Mouse (Mus musculus) neural tube, embryonic 10.5 days (tissue): ENCODE results near the gene Mrpl33.
"Not testable (repeated sequence)": the region's sequence is repeated elsewhere in the genome, so short reads cannot be mapped to it uniquely, and the experiment has no call there.

ENCODE experiments used
- DNase-seq: peaks from one replicate; pipeline ENCODE4 v3.0.0-alpha.2; 2017; ENCODE audit warnings: low spot score; ENCODE audit errors: extremely low spot score

Mrpl33 gene

GRCm38 (mm10) chr5:31595868-31596267, 867 bp upstream of the Mrpl33 start:
- DNase-seq, result no peak

GRCm38 (mm10) chr5:31597430-31597944, 752 bp downstream of the Mrpl33 start:
- no peak for DNase-seq

- no peak for DNase-seq
Measured at GRCm38 (mm10) chr5:31598121-31598520, 1.4 kb downstream of the Mrpl33 start.

GRCm38 (mm10) chr5:31598579-31598978, 1.8 kb downstream of the Mrpl33 start:
- DNase-seq, result no peak

DNA sequence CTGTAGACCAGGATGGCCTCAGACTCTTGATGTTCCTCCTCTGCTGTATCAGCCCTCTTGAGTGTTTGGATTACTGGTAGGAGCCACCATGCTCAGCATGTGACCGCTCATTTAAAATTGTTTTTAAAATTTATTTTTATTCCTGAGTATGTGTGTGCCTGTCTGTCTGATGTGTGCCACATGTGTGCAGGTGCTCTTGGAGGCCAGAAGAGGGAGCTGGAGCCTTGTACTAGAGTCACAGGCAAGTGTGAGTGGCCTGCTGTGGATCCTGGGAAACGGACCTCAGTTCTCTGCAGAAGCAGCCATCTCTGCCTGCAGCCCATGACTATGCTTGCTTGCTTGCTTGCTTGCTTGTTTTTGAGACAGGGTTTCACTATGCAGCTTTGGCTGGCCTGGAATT, 2.4 kb downstream of the Mrpl33 start:
- no peak for DNase-seq

DNA sequence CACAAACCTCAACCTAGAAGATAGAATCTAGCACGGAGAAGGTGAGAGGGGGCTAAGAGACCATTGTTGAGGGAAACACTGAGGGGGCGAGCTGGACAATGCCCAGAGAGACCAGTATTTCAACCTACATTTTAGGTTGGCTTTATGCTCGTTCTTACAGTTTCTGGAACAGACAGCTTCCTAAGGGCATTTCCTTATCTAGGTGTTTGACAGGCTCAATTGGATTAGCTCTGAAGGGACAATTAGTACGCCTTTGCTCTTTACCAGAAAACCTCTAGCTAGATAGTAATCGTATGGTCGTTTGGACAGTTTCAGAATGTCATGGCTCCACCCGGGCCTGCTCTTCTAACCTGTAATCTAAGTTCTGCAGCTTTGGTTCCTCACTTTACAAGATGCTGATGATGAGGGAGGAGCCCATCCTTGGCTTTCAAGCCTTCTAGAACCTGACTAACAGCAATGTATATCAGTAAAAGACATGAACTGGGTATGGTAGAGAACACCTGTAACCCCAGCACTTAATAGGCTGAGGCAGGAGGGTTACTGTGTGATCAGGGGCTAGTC, 4.5 kb downstream of the Mrpl33 start:
- no peak for DNase-seq

- DNase-seq, result no peak
Measured at GRCm38 (mm10) chr5:31602377-31602776, 5.6 kb downstream of the Mrpl33 start.

GRCm38 (mm10) chr5:31603766-31604165, 7.0 kb downstream of the Mrpl33 start:
- DNase-seq, result no peak

- no peak for DNase-seq
Measured at GRCm38 (mm10) chr5:31606151-31606550, 9.4 kb downstream of the Mrpl33 start.

DNA sequence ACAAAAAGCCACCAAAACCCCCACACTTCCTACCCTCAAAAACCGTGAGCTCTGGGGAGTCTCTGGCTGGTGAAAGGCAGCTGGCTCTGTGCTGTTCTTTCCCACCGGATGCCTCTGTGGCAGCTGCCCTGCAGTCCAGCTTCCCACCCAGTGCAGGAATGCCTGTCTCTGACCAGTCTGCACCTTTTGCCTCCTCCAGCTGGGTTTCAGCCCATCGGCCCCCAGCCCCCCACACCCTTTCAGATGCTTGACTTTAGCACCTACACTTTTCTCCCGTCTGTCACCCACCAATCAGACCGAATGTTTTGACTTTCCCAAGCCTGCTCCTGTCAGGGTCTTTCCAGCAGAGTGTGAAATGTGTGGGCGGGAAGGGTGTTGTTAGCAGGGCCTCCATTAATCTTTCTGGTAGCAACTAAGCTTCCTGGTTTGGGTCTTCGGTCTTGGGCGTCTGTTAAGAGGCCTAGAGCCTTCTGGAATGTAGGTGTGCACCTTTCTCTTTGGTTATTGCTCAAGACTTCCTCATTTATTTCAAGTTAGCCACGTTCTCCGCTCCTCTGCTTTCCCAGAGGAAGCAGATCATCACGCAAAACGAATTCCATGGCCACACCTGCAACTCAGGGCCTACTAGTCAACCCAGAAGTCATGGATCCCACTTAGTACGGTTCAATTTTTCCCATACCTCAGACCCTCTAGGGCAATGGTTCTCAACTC, 13.8 kb downstream of the Mrpl33 start:
- DNase-seq, result no peak

DNA sequence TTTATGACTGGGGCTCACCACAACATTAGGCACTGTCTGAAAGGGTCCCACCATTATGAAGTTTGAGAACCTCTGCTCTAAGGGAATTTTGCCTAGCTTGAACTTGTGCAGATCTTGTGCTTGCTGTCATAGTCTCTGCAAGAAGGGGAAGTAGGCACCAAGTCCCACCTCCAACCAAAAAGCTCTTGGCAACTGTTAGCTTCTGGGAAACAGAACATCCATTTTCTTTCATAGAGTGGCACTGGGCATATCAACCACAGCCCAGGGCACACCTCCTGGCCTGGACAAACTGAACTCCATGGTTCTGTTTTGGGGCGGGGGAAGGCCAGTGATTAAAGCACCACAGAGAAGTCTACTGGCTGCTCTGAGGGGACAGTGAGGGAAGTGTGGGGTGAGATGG, 14.5 kb downstream of the Mrpl33 start:
- no peak for DNase-seq

DNA sequence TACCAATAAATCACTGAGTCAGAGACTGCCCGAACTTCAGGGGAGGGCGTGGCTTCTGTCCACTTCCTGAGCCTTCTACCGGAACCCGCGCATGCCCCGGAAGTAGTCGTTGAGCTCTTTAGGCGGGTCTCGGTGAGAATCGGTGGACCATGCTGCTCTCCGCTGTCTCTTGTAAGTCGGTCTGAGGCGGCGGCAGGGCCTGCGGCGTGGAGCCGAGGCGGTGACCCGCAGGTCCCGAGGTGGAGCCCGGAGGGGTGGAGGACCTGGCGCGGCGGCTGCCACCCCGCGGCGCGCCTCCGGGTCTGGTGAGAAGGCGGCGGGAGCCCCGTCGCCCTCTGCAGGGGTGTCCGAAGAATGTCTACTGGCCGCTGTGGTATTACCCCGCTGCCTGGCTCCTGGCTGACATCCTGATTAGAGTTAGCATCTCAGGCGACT, 17.1 kb downstream of the Mrpl33 start:
- peak; percentile 91 for DNase-seq

DNA sequence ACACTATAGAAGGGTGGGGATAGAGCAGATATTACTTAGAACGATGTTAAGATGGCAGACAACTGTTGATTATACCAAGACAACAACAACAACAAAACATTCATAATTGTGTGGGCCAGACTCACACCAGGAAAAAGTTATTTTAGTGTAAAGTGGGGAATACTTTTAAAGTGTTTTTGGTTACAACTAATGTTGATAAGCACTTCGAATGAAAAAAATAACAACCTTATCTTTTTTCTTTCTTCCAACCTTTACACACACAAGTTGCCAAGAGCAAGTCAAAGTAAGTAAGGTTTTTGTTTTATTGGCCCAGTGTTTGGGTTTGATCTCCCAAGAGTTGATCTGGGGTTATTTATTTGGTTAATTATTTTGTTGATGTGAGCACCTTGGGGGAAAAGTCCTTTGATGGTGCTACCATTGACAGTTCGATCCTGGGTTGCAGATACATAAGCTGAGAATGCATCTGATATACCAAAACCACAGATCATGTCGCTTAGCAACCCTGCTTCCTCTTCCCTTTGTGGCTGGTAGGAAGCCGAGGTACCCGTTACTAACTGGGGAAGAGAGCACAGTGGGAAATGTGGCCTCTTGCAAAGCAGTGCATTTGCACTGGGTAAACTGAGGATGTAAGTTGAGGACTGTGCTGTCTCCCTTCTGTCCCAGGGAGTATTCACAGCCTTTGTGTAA, 17.7 kb downstream of the Mrpl33 start:
- no peak for DNase-seq

GRCm38 (mm10) chr5:31620326-31620725, 23.6 kb downstream of the Mrpl33 start:
- no peak for DNase-seq

GRCm38 (mm10) chr5:31627117-31627516, 30.4 kb downstream of the Mrpl33 start:
- DNase-seq, result no peak

- DNase-seq, result no peak
Measured at GRCm38 (mm10) chr5:31627562-31628526, 31.1 kb downstream of the Mrpl33 start.

DNA sequence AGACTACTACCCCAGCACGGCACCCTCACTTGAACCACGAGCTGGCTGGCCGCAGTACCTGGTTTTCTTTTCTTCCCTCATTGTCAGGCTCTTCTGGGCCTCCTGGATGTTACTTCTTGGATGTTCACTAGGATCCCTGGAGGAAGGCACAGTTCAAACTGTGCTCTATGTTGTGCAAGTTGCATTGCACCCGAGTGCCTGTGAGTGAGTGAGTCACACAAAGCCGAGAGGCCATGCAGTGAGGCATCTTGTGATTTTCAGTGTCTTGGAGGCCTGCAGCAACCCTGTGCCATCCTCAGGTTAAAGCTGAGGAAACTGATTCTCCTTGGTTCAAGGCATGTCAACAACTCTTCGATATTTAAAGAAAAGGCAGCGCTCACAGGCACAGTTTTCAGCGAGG, 31.8 kb downstream of the Mrpl33 start:
- DNase-seq, result no peak

DNA sequence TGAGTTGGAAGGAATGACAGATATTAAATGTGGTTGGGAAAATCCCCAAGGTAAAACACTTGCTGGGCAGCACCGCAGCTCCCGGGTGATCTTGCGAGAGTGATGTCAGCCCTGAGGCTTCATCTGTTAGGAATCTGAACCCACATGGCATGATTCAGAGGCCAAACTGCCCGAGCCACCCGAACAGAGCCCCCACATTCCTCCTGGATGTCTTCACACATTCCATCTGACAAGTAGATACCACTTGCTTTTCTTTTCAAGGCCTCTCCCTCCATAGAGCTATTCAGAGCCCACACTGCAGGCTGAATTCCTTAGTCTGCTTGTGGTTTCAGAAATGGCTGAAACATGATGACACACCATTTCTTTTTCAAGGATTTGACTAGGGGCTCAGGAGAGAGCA, 33.3 kb downstream of the Mrpl33 start:
- no peak for DNase-seq

- DNase-seq, result not testable (repeated sequence)
Measured at GRCm38 (mm10) chr5:31631169-31631568, 34.4 kb downstream of the Mrpl33 start.

DNA sequence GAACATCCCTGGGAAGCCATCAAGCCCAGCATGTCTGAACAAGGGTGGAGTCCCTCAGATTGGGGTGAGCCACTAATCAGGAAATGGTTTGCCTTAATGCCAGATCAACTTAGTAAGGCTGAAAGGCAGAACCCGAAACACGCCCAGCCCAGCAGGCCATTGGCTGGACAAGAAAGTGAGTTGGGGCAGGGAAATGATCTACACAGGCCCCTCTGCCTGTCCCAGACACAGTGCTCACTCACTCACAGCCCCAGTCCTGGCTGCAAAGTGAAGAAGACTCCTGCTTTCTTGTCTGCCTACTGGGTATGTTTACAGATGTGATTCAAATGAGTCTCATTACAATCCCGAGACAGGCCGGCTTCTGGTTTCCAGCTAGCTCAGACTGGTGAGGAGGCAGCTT, 37.4 kb downstream of the Mrpl33 start:
- no peak for DNase-seq

DNA sequence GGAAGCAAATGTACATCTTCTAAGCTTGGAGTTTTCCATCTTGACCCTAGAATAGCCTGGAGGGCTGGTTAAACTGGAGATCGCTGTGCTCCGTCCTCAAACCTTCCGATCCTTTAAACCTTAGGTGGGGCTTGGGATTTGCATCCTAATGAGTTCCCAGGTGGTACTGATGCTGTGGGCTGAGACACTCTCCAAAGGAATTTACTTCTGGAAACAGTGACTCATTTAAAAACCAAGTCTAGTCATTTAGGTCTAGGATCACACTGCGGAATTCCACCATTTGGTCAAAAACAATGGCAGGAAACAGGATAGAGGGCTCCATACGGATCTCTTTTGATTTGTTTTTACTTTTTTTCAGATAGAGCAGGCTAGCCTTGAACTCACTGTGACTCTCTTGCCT, 37.9 kb downstream of the Mrpl33 start:
- no peak for DNase-seq
